Mouse (Mus musculus): ENCODE results near the gene Gm17571.
A peak's percentile ranks its signal among the peaks of the same experiment; 100 is the strongest.

The Gm17571 gene

DNA sequence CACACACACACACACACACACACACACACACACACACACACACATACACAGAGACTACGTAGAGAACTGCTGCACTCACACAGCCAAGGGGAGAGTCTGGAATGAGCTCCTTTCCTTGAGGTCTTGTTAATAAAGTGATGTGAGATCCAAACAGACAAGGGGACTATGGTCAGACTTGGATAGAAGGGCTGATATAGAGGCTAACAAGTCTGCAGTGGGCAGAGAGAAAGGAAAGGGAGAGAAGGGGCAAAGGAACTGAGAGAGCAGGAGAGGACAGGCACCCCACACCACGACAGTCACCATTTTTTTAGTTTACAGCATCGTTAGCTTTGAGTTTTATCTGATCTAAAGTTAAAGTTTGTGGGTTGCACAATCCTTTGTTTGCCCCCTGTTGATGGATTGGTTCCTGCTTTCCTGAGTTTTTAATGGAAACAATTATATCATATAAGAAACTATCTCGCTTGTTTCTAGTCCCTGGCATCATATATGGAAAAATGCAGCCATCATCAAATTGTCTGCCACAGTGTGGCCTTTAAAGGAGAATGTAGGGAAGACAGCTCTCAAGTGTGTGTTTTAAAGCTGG is at the start of gene Gm17571:
TSS of gene Gm17571 (minus strand) at position 51 of the 583 bp plus-strand sequence.
- no peak for DNase-seq

DNA sequence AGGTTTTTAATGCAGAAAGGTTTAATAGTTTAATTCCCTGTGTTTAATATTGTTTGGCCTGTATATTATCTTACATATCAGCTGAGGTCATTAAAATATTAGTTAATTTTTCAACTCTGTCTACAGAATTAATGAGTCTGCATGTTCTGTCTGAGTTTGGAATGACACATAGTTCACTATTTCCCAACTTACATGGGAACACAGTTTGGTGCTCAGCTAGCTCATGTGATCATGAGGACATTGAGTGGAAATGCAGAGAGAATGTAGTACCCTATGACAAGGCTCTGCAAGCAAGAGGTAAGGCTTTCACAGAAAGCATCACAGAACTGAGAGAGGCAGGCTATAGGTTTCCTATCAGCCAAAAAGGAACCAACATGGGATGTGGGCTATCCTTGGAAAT is 49.0 kb upstream of the Gm17571 start:
- no peak for DNase-seq

GRCm38 (mm10) chr9:13493746-13494145 is 47.2 kb upstream of the Gm17571 start:
- DNase-seq, result no peak

- DNase-seq, result no peak
Measured at GRCm38 (mm10) chr9:13492807-13493206, 46.3 kb upstream of the Gm17571 start.

- no peak for DNase-seq
Measured at GRCm38 (mm10) chr9:13491854-13492620, 45.5 kb upstream of the Gm17571 start.

DNA sequence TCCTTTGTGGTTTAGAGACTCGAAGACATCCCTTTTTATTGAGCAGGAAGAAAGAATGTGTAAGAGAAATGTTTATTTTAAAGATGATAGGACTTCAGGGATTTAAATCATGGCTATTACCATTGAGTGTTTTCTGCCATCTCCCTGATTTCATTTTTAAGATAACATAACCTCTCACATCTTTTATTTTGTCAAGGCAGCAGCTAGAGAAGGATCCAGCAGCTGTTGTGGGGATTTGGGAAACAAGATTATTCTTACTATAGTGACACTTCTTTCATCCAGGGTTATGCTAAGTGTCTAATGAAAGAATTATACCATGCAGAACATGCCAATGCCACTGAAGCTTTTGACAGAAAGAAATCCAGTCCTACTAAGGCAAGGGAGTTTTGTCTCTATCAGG is 44.6 kb upstream of the Gm17571 start:
- DNase-seq, result no peak

DNA sequence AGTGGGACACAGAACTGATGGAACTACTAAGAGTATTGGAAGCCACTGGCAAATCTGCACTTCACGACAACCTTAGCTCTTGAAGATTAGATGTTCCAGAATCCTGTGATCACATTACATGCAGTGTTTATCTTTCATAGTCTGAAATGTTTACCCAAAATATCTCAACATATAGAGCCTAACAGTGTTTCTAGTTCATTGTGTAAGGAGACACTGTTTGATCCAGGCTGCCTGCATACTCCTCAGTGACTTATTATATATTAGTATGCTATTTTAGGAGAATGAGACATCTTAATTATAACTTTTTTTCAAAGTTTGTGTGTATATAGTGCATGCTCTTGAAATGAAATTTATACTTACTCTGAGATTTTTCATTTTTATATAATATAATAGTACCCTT is 39.4 kb upstream of the Gm17571 start:
- no peak for DNase-seq

- no peak for DNase-seq
Measured at GRCm38 (mm10) chr9:13484267-13485240, 38.0 kb upstream of the Gm17571 start.

GRCm38 (mm10) chr9:13483199-13484068 is 36.9 kb upstream of the Gm17571 start:
- DNase-seq, result peak; percentile 43 to 56

DNA sequence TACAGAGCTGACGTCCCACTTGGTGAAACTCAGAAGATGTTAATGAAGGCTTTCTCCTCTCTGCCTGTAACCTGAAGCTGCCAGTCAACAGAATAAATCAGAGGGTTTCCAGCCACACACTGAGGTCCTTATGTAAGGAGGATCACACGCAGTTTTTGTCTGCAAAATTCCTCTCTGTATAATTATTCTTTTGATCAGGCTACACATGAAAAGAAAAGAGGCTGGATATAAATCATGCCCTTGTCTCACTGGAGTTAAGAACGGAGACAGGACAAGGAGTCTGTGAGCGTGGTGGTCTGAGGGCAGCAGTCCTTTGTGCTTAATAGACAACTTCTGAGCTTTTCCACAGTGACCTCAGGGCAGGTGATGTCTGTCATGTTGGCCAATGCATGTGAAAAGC is 32.7 kb upstream of the Gm17571 start:
- DNase-seq, result no peak

- no peak for DNase-seq
Measured at GRCm38 (mm10) chr9:13474951-13475350, 28.4 kb upstream of the Gm17571 start.

DNA sequence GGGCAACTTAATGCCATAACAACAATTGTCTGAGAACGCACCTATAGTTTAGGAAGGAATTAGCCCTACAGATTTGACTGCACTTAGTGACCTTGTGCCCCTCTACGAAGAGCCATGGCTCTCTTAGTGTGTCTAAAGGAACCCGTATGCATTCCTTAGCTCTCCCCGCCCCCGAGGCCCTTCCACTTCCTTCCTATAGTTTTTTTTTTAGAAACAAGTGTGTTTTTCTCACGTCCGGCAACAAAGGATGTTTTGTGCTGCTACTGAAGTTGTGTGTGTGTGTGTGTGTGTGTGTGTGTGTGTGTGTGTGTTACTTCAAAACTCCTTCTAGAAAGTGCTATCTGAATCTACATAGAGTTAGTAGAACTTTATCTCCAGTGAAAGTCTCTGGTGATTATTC is 23.5 kb upstream of the Gm17571 start:
- DNase-seq, result peak; percentile 48 to 64

DNA sequence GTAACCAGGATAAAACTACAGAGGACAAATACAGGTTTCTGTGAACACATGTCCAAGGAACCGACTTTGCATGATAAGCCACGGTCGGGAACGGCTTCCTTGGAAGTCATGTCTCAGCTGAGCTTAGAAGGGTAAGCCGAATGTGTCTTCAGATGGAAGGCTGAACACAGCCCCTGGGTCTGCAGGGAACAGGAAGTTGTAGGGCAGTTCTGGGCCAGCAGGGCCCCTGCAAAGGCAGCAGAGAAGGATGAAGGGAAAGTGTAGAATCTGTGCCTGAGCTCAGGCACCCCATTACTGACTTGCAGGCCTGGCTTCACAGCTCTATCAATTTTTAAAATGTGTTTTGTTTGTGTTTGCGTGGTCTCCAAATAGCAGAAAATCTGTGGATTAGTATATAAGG is 22.2 kb upstream of the Gm17571 start:
- DNase-seq, result no peak

- peak in 1 of 2 experiments; percentile 43 for DNase-seq
Measured at GRCm38 (mm10) chr9:13467745-13468144, 21.2 kb upstream of the Gm17571 start.

DNA sequence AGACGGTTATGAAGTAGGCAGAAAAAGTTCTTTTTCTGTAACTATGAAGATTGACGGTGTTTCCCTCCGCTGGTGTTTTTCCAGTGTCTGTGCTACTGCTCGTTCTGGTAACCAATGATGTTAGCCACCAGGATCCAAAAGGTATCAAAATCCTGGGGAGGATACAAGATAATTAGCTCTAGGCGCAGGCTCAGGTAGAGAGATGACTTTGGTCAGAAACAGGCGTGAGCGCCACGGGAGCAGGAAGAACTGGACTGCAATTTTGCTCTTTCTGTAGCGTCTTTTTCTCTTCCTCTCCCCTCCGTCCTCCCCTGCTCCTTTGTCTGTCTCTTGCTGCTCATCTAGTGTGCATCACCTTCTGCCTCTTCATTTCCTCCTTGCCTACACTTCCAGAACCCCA is 20.3 kb upstream of the Gm17571 start:
- DNase-seq, result no peak

DNA sequence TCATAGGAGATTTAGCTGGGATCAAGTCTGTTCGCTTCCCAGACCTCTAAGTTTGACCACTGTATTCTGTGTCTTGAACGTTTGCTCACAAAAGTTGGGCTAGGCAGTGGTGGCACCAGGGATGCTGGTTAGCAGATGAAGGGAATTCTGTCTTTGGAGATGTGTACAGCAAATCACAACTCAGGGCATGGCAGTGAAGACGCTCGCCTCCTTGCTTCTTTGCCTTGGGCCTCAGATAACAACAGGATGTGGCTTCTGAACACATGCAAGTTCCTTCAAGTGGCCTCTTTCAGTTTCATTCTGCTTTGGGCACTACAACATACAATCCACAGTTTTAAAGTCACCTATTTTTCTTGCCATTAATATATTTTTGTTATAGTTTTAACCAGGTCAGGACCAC is 19.8 kb upstream of the Gm17571 start:
- no peak for DNase-seq

DNA sequence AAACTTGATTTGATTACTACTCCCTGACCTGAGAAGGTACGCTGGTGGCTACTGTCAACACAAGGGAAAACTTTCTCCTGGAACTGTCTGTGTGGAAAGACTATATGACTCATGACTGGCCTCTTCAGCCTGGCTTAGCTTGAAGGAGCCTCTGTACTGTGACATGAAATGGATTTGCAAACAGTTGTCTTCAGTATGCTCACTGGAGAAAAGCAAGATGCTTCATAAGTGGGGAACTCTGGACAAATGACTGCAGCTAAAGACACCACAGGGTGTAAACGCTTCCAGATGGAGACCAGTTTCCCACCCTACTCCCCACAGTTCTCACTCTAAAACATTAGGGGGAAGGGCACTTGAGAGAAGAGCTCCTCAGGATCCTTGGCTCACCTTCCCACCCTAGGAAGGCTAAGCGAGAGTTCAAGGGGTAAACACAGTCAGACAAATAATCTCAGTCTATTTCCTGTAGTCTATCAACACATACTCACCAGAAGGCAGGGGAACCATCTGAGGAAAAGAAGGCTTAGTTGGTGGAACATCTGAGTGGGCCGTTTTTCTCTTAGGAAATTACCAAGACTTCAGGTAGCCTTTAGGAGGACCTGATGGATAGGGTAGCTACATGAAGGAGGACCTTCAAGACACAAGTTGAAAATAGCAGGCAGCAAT is 18.9 kb upstream of the Gm17571 start:
- no peak for DNase-seq

DNA sequence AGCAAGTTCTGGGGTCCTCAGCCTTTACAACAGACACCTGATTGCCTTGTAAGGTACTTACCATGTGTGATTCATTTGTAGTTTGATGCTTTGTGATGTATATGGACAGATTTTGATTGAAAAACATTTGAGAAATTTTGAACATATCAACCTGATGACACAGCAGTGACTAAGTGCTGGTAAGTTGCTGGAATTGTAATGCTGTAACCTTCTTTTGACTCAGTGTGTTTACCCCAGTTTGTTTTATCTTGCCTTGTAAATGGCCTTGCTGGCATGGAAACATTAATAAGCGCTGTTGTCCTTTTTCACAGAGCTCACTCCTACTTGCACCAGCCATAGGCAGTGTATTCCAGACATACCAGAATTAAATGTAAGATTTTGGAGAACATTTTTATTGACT is 14.4 kb upstream of the Gm17571 start:
- no peak for DNase-seq

GRCm38 (mm10) chr9:13460012-13460411 is 13.5 kb upstream of the Gm17571 start:
- no peak for DNase-seq

DNA sequence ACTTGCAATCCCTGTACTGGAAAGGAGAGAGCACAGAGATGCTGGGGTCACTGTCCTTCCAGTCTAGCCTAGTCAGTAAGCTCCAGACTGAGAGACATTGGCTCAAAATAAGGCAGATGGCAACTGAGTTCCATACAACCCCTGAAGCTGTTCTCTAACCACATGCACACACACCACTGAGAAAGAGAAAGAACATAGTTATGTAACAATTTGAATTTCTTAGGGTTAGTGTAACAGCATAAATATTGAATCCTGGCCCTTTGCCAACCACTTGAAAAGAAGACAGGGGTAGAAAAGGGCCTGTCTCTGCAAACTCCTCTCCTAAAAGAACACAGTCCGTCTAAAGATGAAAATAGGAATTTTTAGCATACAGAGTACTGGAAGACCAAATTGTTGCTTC is 12.8 kb upstream of the Gm17571 start:
- DNase-seq, result no peak

DNA sequence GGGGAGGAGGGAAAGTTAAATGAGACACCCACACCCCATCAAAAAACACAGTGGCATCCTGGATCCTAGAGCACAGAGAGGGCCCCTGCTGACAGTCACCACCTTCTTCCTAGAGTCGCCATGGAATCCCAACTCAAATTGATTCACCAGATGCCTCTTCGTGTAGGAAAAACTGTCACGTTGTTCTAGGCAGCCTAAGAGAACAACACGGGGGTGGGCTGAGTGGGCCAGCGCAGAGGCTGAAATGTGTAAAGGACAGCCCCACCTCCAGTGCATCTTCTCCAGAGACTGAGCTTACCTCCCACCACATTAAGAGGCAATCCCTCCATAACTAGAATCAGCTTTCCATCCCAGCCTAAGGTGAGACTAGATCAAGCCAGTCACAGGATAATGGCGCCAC is 11.2 kb upstream of the Gm17571 start:
- DNase-seq, result no peak

- DNase-seq, result no peak
Measured at GRCm38 (mm10) chr9:13455231-13455630, 8.7 kb upstream of the Gm17571 start.

All from kidney, postnatal 4 days (tissue).